Mouse (Mus musculus) liver, embryonic 16.5 days (tissue): ENCODE measurements around the gene Cltc. TPM values are rescaled to one million over a fixed set of nuclear protein-coding genes. Genes with fewer than 3 reads are reported as not detected.

Experiments
- ATAC-seq: fragments of 200-750 bp; cut with Nextera tagmentation; 2 replicates; pipeline ENCODE4 v1.8.0; 2017; ENCODE audit warnings: low read depth, mild to moderate bottlenecking, moderate number of reproducible peaks, moderate library complexity
- H3K27ac ChIP-seq: fragments of 300-500 bp; sonication (generic); 2 replicates; pipeline ENCODE4 v1.5.1; 2014; ENCODE audit warnings: mild to moderate bottlenecking, low read length
- H3K27me3 ChIP-seq: fragments of 300-500 bp; sonication (generic); 2 replicates; pipeline ENCODE4 v1.6.1; 2014; ENCODE audit warnings: low read depth, low read length, mixed read lengths; ENCODE audit not compliant: control insufficient read depth, insufficient read depth
- H3K36me3 ChIP-seq: fragments of 300-500 bp; sonication (generic); 2 replicates; pipeline ENCODE4 v1.6.1; 2014; ENCODE audit warnings: mild to moderate bottlenecking; ENCODE audit not compliant: control insufficient read depth, insufficient read depth
- H3K4me1 ChIP-seq: fragments of 300-500 bp; sonication (generic); 2 replicates; pipeline ENCODE4 v1.6.1; 2014; ENCODE audit warnings: low read depth, low read length, mixed read lengths; ENCODE audit not compliant: control insufficient read depth
- H3K4me2 ChIP-seq: fragments of 300-500 bp; sonication (generic); 2 replicates; pipeline ENCODE4 v1.6.1; 2014; ENCODE audit warnings: low read depth, low read length, mixed read lengths
- H3K4me3 ChIP-seq: fragments of 300-500 bp; sonication (generic); 2 replicates; pipeline ENCODE4 v1.5.1; 2014; ENCODE audit warnings: low read depth, mild to moderate bottlenecking, low read length
- H3K9ac ChIP-seq: fragments of 300-500 bp; sonication (generic); 2 replicates; pipeline ENCODE4 v1.6.1; 2014; ENCODE audit warnings: low read depth, low read length
- H3K9me3 ChIP-seq: fragments of 300-500 bp; sonication (generic); replicated peaks from 2 replicates; pipeline ENCODE4 v1.6.1; 2016; ENCODE audit warnings: low read length; ENCODE audit not compliant: control insufficient read depth
- WGBS: fragments of 180-500 bp; shearing (Covaris S2); extraction: QIAGEN DNeasy Blood & Tissue Kit; methylation state at CpG from one replicate; pipeline ENCODE4 v1.1.7; 2014; ENCODE audit not compliant: insufficient replicate concordance; 5-methylcytosine and 5-hydroxymethylcytosine counted together
- polyA plus RNA-seq: library from polyadenylated mRNA; unstranded; fragments of >200 nt; fragmentation: Nextera tagmentation; extraction: Ambion mirVana; gene quantifications from 2 replicates; pipeline ENCODE4 v1.2.1, GENCODE M21; 2015

Cltc gene
- polyA plus RNA-seq, 1 experiment from 2014 or later: 96.5 TPM

DNA sequence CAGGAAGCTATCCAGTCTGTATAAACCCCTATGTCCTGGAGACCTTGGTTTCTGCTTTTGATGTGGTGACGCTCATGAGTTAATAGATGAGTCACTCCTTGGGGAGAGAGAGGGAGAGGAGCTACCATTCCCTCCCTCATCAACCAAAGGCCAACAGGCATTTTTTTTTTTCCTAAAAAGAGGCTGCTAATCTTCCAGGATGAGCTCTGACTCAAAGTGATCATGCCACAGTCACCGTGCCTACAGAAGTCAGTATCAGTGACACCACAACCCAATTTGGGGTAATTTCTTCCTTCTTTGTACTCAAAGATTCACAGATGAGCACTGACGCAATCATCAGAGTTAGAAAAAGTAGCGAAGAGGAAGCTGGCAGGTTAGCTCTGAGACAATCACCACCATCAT is 104.8 kb downstream of the Cltc start:
- H3K4me1 ChIP-seq: peaks cover 9% of the 10 kb centered on the region
- WGBS: 67% methylated on average over 4 of the region's 4 CpGs
- ATAC-seq: no peak
- no peak overlapping the region for H3K4me3 ChIP-seq
- peaks cover 7% of the 10 kb centered on the region for H3K36me3 ChIP-seq
- H3K9me3 ChIP-seq: no peaks in the 10 kb centered on the region
- H3K4me2 ChIP-seq: no peak overlapping the region
- no peaks in the 10 kb centered on the region for H3K27me3 ChIP-seq
- no peak overlapping the region for H3K9ac ChIP-seq
- no peak overlapping the region; the same call in 1 of the 2 replicates for H3K27ac ChIP-seq

DNA sequence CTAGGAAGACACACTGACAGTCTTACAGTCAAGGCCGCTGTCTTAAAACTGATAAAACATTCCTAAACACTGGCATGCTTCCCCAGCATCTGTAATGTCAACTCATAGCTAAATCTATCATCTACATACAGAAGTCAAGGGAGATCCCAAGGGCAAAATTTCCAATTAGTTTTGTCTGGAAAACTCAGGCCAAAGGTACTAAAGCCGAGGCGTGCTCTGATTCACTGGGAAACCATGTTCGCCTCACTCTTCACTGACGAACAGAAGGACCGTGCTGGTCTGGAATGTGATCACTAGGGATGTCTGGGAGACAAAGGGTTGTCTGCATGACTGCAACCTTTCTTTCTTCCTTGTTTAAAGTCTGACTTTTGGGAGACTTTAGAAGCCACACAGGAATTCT is 106.7 kb downstream of the Cltc start:
- Histone ChIP-seq H3K27ac (no peak overlapping the region), H3K36me3 (peaks cover 7% of the 10 kb centered on the region), H3K9ac (no peak overlapping the region), H3K4me3 (no peak overlapping the region), H3K27me3 (no peaks in the 10 kb centered on the region), H3K4me2 (no peak overlapping the region), H3K4me1 (no peaks in the 10 kb centered on the region), H3K9me3 (no peaks in the 10 kb centered on the region)
- 84% methylated on average over 6 of the region's 6 CpGs for WGBS
- ATAC-seq: no peak

DNA sequence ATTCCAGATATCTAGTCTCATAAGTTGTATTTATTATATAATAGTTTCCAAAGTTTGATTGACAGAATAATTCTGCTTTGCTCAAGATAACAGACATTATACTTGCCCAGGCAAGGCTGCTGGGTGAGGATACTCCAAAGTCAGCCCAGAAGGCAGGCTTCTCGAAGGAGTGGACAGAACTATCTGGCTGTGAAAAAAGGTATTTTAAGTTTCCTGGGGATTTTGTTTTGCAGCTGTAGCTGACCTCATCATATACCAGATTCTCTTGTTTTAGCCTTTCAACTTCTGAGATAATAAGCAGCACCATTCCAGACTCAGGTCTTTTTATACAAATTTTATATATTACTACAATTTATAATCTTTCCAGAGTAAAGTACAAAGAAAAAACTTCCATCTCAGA is 107.8 kb downstream of the Cltc start:
- Histone ChIP-seq H3K27me3 (no peaks in the 10 kb centered on the region), H3K4me3 (no peak overlapping the region), H3K27ac (no peak overlapping the region), H3K4me2 (no peak overlapping the region), H3K4me1 (no peaks in the 10 kb centered on the region), H3K9me3 (no peaks in the 10 kb centered on the region), H3K36me3 (peaks cover 3% of the 10 kb centered on the region), H3K9ac (no peak overlapping the region)
- no peak for ATAC-seq
- WGBS: 75% methylated on average over 1 of the region's 1 CpGs

DNA sequence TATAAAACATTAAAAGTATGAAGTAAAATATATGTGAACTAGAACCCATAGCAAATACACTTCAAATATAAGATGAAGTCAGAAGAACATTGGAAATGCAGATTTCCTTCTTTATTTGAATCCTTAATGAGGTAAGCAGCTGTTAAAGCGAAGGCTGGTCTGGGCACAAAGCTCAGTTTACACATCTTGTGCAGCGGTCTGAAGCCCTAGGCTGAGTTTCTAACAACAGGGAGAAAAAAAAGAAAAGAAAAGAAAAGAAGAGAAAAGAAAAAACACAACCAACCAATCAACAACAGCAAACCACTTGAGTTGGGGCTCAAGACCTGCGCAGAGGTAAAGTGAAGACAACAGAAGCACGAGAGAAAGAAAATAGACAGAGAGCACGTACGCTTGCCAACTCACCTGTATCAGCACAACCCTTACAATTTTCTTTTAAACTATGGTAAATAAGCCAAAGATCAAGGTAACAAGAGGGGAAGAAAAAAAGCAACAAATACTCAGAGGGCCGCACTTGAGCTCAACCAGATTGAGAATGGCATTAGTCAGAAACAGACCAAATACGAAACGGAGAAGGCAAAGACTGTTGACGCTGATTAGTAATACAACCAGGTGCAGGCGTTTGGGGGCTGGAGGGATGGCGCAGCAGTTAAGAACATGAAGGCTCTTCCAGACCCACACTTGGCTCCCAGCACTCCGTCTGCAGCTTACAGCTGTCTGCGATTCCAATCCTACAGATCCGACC is 109.5 kb downstream of the Cltc start:
- Histone ChIP-seq H3K9me3 (no peaks in the 10 kb centered on the region), H3K27me3 (no peaks in the 10 kb centered on the region), H3K36me3 (peaks cover 8% of the 10 kb centered on the region), H3K27ac (no peak overlapping the region), H3K4me2 (no peak overlapping the region), H3K9ac (no peak overlapping the region), H3K4me3 (no peak overlapping the region), H3K4me1 (no peaks in the 10 kb centered on the region)
- no peak for ATAC-seq
- WGBS: 90% methylated on average over 15 of the region's 15 CpGs

DNA sequence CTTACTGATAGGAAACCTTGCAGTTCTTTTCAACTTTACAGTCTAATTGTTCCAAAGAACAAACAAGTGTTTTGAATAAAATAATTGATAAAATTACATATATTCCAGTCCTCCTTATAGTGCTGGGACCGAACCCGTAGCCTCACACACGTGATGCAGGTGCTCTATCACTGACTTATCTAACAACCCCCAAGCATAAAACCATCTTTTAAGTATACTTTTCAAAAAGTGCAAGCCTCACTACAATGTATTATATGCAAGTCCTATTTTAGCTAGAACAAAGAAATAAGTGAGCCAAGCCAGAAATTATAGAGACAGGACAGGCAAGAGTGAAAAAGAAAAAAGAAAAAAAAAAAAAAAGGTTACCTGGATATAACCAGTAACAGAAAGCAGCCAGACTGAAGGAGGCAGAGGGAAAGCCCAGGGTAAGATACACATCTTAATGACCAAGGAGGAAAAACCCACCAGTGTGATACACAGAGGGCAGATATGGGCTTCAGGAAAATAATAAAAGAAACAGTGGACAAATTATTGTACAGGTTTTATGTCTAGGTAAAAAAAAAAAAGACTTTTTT is 110.4 kb downstream of the Cltc start:
- H3K9ac ChIP-seq: no peak overlapping the region
- no peak overlapping the region for H3K4me3 ChIP-seq
- H3K4me1 ChIP-seq: no peaks in the 10 kb centered on the region
- H3K9me3 ChIP-seq: no peaks in the 10 kb centered on the region
- no peak overlapping the region for H3K4me2 ChIP-seq
- WGBS: 89% methylated on average over 3 of the region's 3 CpGs
- no peak overlapping the region for H3K27ac ChIP-seq
- no peaks in the 10 kb centered on the region for H3K27me3 ChIP-seq
- ATAC-seq: no peak
- peaks cover 13% of the 10 kb centered on the region for H3K36me3 ChIP-seq

DNA sequence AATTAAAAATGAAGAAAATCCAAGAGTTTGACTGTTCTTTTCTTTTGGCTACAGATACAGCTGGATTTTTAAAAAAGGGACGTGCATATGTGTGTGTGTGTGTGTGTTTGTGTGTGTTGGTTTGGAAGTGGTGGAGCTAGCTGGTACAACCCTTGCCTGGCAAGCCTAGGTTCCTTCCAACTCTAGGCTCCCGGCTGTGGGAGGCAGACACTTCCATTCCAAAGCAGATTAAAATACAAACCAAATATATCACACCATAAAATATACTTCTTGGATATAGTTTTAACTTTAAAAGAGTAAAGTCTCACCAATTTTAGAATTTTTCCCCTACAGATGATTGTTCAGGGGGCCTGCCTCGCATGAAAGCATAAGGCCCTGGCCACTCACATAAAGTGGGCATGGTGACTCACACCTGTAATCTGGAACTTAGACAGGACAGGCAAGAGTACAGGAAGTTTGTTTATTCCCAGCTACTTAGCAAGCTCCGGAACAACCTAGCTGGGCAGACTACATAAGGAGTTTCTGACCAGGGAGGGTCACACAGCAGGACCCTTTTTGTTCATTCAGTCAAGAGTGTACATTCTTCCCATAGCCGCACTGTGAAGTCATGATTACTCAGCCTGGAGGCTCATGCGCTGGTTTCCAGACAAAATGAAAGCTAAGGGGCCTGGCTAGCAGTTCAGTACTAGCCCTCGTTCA is 111.1 kb downstream of the Cltc start:
- 81% methylated on average over 7 of the region's 7 CpGs for WGBS
- Histone ChIP-seq H3K9me3 (no peaks in the 10 kb centered on the region), H3K27me3 (no peaks in the 10 kb centered on the region), H3K4me3 (no peak overlapping the region), H3K9ac (no peak overlapping the region), H3K4me1 (no peaks in the 10 kb centered on the region), H3K4me2 (no peak overlapping the region), H3K27ac (no peak overlapping the region; the same call in 1 of the 2 replicates), H3K36me3 (peaks cover 16% of the 10 kb centered on the region)
- ATAC-seq: no peak

DNA sequence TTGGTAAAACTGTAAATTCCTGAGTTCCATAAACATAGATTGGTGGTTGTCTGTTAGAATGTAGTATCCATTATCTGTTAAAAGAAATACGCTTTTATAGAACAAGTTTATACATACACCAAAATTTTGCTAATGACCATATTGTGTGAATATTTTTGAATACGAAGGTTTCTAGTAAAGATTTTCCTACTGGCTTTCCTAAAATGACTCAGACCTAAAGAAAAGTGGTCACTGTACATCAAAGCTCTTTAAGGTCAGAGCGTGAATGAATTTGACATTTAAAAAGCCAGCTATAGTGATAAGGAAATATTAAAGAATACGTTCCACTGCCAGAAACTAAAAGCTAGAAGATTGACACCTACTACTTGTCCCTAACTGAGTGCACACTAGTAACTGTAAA is 112.8 kb downstream of the Cltc start:
- no peak overlapping the region for H3K4me2 ChIP-seq
- H3K36me3 ChIP-seq: peaks cover 16% of the 10 kb centered on the region
- H3K9me3 ChIP-seq: no peaks in the 10 kb centered on the region
- no peak overlapping the region for H3K4me3 ChIP-seq
- 87% methylated on average over 4 of the region's 4 CpGs for WGBS
- H3K27me3 ChIP-seq: no peaks in the 10 kb centered on the region
- no peak for ATAC-seq
- no peak overlapping the region for H3K27ac ChIP-seq
- H3K4me1 ChIP-seq: no peaks in the 10 kb centered on the region
- no peak overlapping the region for H3K9ac ChIP-seq
